Mouse (Mus musculus): ENCODE results near the gene Nutf2. TPM values are rescaled to one million over a fixed set of nuclear protein-coding genes. Genes with fewer than 3 reads are reported as not detected.

Nutf2 gene
- total and polyA plus RNA-seq, 3 experiments = 11.2 to 223 (median 144) TPM

GRCm38 (mm10) chr8:105892432-105892831 lies 32.1 kb downstream of the Nutf2 start:
- Histone ChIP-seq H3K4me1 (ENCODE audit: control insufficient read depth in 1 of 2, insufficient read depth in 2 of 2) (no peaks in the 10 kb centered on the region), H3K4me2 (ENCODE audit: insufficient read depth, low read depth, poor library complexity, severe bottlenecking) (no peak overlapping the region), H3K27ac (ENCODE audit: insufficient read depth, low read depth) (no peak overlapping the region), H3K36me3 (replicated peaks in 1 of 2; ENCODE audit: control insufficient read depth in 1 of 2, insufficient read depth in 1 of 2, low read length in 1 of 2) (peaks cover 62 to 87% of the 10 kb centered on the region in 2 experiments), H3K9ac (ENCODE audit: insufficient read depth, low read depth) (no peak overlapping the region), H3K9me3 (replicated peaks; ENCODE audit: low read length) (no peaks in the 10 kb centered on the region), H3K27me3 (replicated peaks) (no peaks in the 10 kb centered on the region), H3K79me2 (replicated peaks; ENCODE audit: control insufficient read depth, extremely low read depth, insufficient read depth, poor library complexity, severe bottlenecking) (no peaks in the 10 kb centered on the region), H3K4me3 (replicated peaks in 1 of 3; ENCODE audit: low read depth in 2 of 3, low read length in 2 of 3, poor library complexity in 1 of 3) (no peak overlapping the region)
- DNase-seq (ENCODE audit: extremely low read depth) = peak; percentile 29
- in situ Hi-C loops (cut with MboI; ENCODE audit: low pct_ligation_motif_present, low pct_unique_long_range_greater_than_20kb, low sequenced_read_pairs) = loop anchor here (5.0 kb wide), 1 partner anchor 45 kb away; the partner anchor contains the start of gene Psmb10
- TF ChIP-seq PAX5 (IDR thresholded peaks at IDR 0.05; ENCODE audit: low read length) (no peak), CTCF (conservative IDR thresholded peaks at IDR 0.05 in 1 of 2, IDR thresholded peaks at IDR 0.05 in 1 of 2; ENCODE audit: low read depth in 2 of 2, low read length in 2 of 2) (peak; percentile 34 to 63; a peak in 3 of 4 replicates), JUN (IDR thresholded peaks at IDR 0.05; ENCODE audit: insufficient read depth, low read depth, low read length) (no peak), RAD21 (IDR thresholded peaks at IDR 0.05; ENCODE audit: low read depth, low read length) (peak; percentile 41), SMC3 (IDR thresholded peaks at IDR 0.05; ENCODE audit: low read depth, low read length) (peak; percentile 59), NRF1 (IDR thresholded peaks at IDR 0.05; ENCODE audit: low read depth, low read length) (no peak)
- dilution Hi-C loops (cut with MboI; ENCODE audit: extremely low pct_ligation_motif_present, extremely low pct_unique_long_range_greater_than_20kb, low sequenced_read_pairs) = no loop called here

GRCm38 (mm10) chr8:105893339-105893738 lies 33.0 kb downstream of the Nutf2 start, which contains the start of gene Nrn1l:
TSS of gene Nrn1l (plus strand) at chr8:105893567.
- H3K27me3 ChIP-seq (replicated peaks) = no peaks in the 10 kb centered on the region
- in situ Hi-C loops (cut with MboI; ENCODE audit: low pct_ligation_motif_present, low pct_unique_long_range_greater_than_20kb, low sequenced_read_pairs) = loop anchor here (5.0 kb wide), 1 partner anchor 44 kb away; the partner anchor contains the start of gene Psmb10
- no peak within 1 kb of the TSS for H3K9ac ChIP-seq (ENCODE audit: insufficient read depth, low read depth)
- peak; percentile 36 for DNase-seq (ENCODE audit: extremely low read depth)
- dilution Hi-C loops (cut with MboI; ENCODE audit: extremely low pct_ligation_motif_present, extremely low pct_unique_long_range_greater_than_20kb, low sequenced_read_pairs) = no loop called here
- TF ChIP-seq ZKSCAN1 (IDR thresholded peaks at IDR 0.05; ENCODE audit: borderline replicate concordance, low read depth, low read length) = no peak
- no peak for TF ChIP-seq POLR2AphosphoS2 (IDR thresholded peaks at IDR 0.05; ENCODE audit: low read depth, low read length)
- no peak for TF ChIP-seq KAT2A (IDR thresholded peaks at IDR 0.05; ENCODE audit: insufficient replicate concordance, low read length)
- TF ChIP-seq RCOR1 (conservative IDR thresholded peaks at IDR 0.05; ENCODE audit: low read depth, low read length) = no peak
- TF ChIP-seq ETS1 (conservative IDR thresholded peaks at IDR 0.05; ENCODE audit: low read depth, low read length) = no peak
- no peak for TF ChIP-seq SMC3 (IDR thresholded peaks at IDR 0.05; ENCODE audit: low read depth, low read length)
- no peak for TF ChIP-seq EP300 (IDR thresholded peaks at IDR 0.05; ENCODE audit: low read length)
- no peak for TF ChIP-seq ZNF384 (IDR thresholded peaks at IDR 0.05; ENCODE audit: low read depth, low read length)
- TF ChIP-seq TBP (conservative IDR thresholded peaks at IDR 0.05; ENCODE audit: low read depth, low read length) = no peak
- TF ChIP-seq MAX (IDR thresholded peaks at IDR 0.05; ENCODE audit: low read length) = no peak
- TF ChIP-seq E2F4 (IDR thresholded peaks at IDR 0.05; ENCODE audit: insufficient replicate concordance, low read depth, low read length) = no peak
- no peak for TF ChIP-seq CHD2 (IDR thresholded peaks at IDR 0.05; ENCODE audit: low read length)
- no peak for TF ChIP-seq MEF2A (IDR thresholded peaks at IDR 0.05; ENCODE audit: borderline replicate concordance, low read depth, low read length)
- TF ChIP-seq RAD21 (IDR thresholded peaks at IDR 0.05; ENCODE audit: low read depth, low read length) = no peak
- TF ChIP-seq CTCF (conservative IDR thresholded peaks at IDR 0.05 in 1 of 2, IDR thresholded peaks at IDR 0.05 in 1 of 2; ENCODE audit: low read depth in 2 of 2, low read length in 2 of 2) = no peak
- no peak for TF ChIP-seq TCF12 (IDR thresholded peaks at IDR 0.05; ENCODE audit: low read depth, low read length)
- TF ChIP-seq JUN (IDR thresholded peaks at IDR 0.05; ENCODE audit: insufficient read depth, low read depth, low read length) = no peak
- H3K4me2 ChIP-seq (ENCODE audit: insufficient read depth, low read depth, poor library complexity, severe bottlenecking) = no peak within 1 kb of the TSS
- no peak within 1 kb of the TSS for H3K4me3 ChIP-seq (replicated peaks in 1 of 3; ENCODE audit: low read depth in 2 of 3, low read length in 2 of 3, poor library complexity in 1 of 3)
- no peaks in the 10 kb centered on the region for H3K79me2 ChIP-seq (replicated peaks; ENCODE audit: control insufficient read depth, extremely low read depth, insufficient read depth, poor library complexity, severe bottlenecking)
- H3K36me3 ChIP-seq (replicated peaks in 1 of 2; ENCODE audit: control insufficient read depth in 1 of 2, insufficient read depth in 1 of 2, low read length in 1 of 2) = peaks cover 53 to 78% of the 10 kb centered on the region in 2 experiments
- no peak within 1 kb of the TSS for H3K27ac ChIP-seq (ENCODE audit: insufficient read depth, low read depth)
- no peaks in the 10 kb centered on the region for H3K4me1 ChIP-seq (ENCODE audit: control insufficient read depth in 1 of 2, insufficient read depth in 2 of 2)
- no peaks in the 10 kb centered on the region for H3K9me3 ChIP-seq (replicated peaks; ENCODE audit: low read length)
